Mouse (Mus musculus) megakaryocyte-erythroid progenitor cell, adult 5 weeks (primary cell): ENCODE data around the gene Wdr31. TPM values are rescaled to one million over a fixed set of nuclear protein-coding genes. Genes with fewer than 3 reads are reported as not detected.

ENCODE experiments used
- polyA plus RNA-seq: library from polyadenylated mRNA; stranded (reverse); fragments of >175 nt; gene quantifications from 2 replicates; pipeline ENCODE4 v1.2.3, GENCODE M21; 2012

Wdr31 gene
- 1.2 and 1.4 TPM in 2 replicates for polyA plus RNA-seq

DNA sequence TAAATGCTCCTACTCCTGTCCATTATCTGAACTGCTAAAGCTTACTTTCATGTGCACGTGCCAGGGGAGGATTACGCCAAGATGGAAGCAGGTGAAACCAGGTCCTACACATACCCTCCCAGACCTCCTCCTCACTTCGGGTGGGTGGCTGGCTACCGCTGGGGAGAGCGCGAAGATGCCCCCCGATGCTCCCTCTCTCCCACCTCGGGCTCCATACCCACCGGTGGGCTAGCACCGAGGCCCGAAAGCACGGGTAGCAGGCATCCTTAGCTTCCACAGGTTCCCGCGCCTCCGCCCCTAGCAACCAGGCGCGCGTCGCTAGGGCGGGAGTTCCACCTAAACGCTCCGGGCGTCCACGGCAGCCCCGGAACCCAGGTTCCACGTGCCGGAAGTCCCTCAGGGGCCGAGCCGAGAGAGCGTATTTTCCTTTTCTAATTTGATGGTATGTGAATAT is at the start of gene Wdr31:
Gene Wdr31, minus strand, starts transcription at position 299 of the 454 bp plus-strand sequence.

GRCm38 (mm10) chr4:62519849-62520233 is 49.1 kb upstream of the Wdr31 start, which contains the start of gene Alad:
TSS of gene Alad (minus strand) at chr4:62519918.

GRCm38 (mm10) chr4:62503374-62503970 is 32.8 kb upstream of the Wdr31 start, which contains the start of gene Hdhd3:
TSS of gene Hdhd3 (minus strand) at chr4:62503467.

GRCm38 (mm10) chr4:62479937-62480708 is 9.4 kb upstream of the Wdr31 start, which contains the start of gene Bspry:
TSS of gene Bspry (plus strand) at chr4:62480053.

GRCm38 (mm10) chr4:62435081-62435480 is 35.6 kb downstream of the Wdr31 start, which contains the start of gene Rnf183:
TSS of gene Rnf183 (minus strand) at chr4:62435252.

DNA sequence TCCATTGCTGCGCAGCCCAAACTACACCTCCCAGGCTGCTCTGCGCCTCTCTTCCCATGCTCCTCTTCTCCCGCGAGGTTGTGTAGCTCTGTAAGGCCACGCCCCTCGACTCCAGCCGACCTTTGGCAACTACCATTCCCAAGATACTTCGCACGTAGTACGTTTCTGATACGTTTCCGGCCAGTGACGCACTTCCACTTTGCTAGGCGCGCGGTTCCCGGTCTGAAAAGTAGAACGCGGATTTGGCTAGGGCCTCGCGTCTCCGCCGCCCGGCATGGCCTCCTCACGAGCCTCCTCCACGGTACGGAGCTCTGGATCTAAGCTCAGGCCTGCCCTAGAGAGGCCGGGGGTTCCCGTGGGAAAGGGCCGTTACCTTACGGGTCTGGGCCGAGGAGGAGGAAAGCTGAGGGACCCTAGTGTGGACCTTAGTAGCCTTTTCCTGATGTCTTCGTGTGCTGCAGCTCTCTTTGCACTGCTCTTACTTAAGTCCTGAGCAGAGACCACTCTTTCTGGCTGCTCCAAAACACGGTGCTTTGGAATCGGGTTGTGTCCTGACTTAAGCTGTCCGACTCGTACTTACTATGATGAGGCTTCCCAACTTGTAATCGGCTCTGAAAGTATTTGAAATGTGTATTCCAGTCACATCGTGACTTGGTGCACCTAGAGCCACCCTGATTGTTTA is 62.0 kb downstream of the Wdr31 start, which contains the start of the genes Cdc26 and Prpf4:
Gene Cdc26, minus strand, starts transcription at position 42 of the 682 bp plus-strand sequence.
Gene Prpf4, plus strand, starts transcription at position 197 of the 682 bp plus-strand sequence.

Other genes starting within 250 kb of the Wdr31 start
- gene Zfp37, start 239.8 kb downstream of the Wdr31 start, polyA plus RNA-seq, result 0.51 TPM in 1 of 2 replicates, not detected in the other
- 1.4 and 1.8 TPM in 2 replicates for gene Slc31a2, start 208.3 kb downstream of the Wdr31 start, polyA plus RNA-seq
- gene Fkbp15, start 110.3 kb downstream of the Wdr31 start, polyA plus RNA-seq, result 12.2 and 13.8 TPM in 2 replicates
- 1.7 and 2.0 TPM in 2 replicates for gene Slc31a1, start 110.2 kb downstream of the Wdr31 start, polyA plus RNA-seq
- 22.7 and 35.0 TPM in 2 replicates for gene Cdc26, start 62.3 kb downstream of the Wdr31 start, polyA plus RNA-seq
- gene Prpf4, start 62.1 kb downstream of the Wdr31 start, polyA plus RNA-seq, result 2.2 TPM in 2 replicates
- not detected in 2 replicates for gene Rnf183, start 35.6 kb downstream of the Wdr31 start, polyA plus RNA-seq
- 0.24 and 0.48 TPM in 2 replicates for gene Bspry, start 9.2 kb upstream of the Wdr31 start, polyA plus RNA-seq
- gene Hdhd3, start 32.6 kb upstream of the Wdr31 start, polyA plus RNA-seq, result 0.58 and 0.84 TPM in 2 replicates
- 118 and 150 TPM in 2 replicates for gene Alad, start 49.0 kb upstream of the Wdr31 start, polyA plus RNA-seq
- gene Pole3, start 54.2 kb upstream of the Wdr31 start, polyA plus RNA-seq, result 35.7 and 46.1 TPM in 2 replicates
- gene 4933430I17Rik, start 54.5 kb upstream of the Wdr31 start, polyA plus RNA-seq, result not detected in 2 replicates
- 26.4 and 31.7 TPM in 2 replicates for gene Rgs3, start 89.0 kb upstream of the Wdr31 start, polyA plus RNA-seq